In the genomic region with DNA sequence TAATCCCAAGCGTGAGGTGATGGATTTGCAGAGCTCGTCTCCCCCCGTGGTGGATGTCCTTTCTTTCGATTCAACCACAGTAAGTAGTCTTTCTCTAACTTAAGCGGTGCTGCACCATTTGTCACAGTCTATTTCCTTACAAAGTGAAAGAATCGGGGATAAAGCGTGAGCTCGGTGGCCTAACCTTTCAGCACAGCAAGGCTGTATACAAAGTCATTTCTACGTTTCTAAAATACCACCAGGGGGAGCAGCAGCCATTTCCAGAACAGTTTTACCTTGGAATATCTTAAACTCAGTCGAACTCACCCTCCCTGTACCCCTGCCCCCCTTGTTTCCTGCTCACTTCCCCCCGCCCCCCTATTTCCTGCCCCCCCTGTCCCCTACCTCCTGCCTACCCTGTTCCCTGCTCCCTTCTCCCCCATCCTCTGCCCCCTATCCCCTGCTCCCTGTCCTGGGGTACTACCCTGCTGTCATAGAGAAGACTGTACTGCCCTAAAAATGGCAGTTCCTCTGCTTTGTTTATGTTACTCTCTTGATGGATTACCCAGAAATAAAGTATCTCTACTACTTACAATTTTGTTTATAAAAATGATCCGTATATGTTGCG, we compare ENCODE assay signal across 9 mouse cellular contexts. TPM values are rescaled to one million over a fixed set of nuclear protein-coding genes. Genes with fewer than 3 reads are reported as not detected.
DNase-seq lines count a peak whose midpoint lies in the region; ATAC-seq and TF ChIP-seq lines count a peak whose summit lies in the region.
"Had no signal": no experiment of that assay in that cellular context is flagged by ENCODE, and none has a peak within 500 bp of the region (broad histone marks: within the 10 kb centered on the region; RNA-seq: fewer than 3 reads in every experiment).

No protein-coding gene starts in this region.

- H3K27ac ChIP-seq in heart, embryonic 15.5 days = peak overlapping the region; percentile 46; the same call in 1 of the 2 replicates
- no peak overlapping the region for H3K27ac ChIP-seq in stomach, postnatal 0 days (replicated peaks)

- peaks cover 27% of the 10 kb centered on the region for H3K4me1 ChIP-seq in heart, embryonic 15.5 days (replicated peaks)
- H3K4me1 ChIP-seq in stomach, postnatal 0 days (replicated peaks; ENCODE audit: control insufficient read depth, insufficient read depth) = no peaks in the 10 kb centered on the region

- no peaks in the 10 kb centered on the region for H3K27me3 ChIP-seq in heart, embryonic 15.5 days
- no peaks in the 10 kb centered on the region for H3K27me3 ChIP-seq in stomach, postnatal 0 days (ENCODE audit: control insufficient read depth, insufficient read depth, low read length)

- H3K9ac ChIP-seq in heart, embryonic 15.5 days = no peak overlapping the region
- H3K9ac ChIP-seq in stomach, postnatal 0 days (ENCODE audit: low read length) = no peak overlapping the region

- TF ChIP-seq EP300 in stomach, postnatal 0 days (optimal IDR thresholded peaks at IDR 0.05) = no peak

- ATAC-seq in heart, embryonic 15.5 days (replicated peaks; ENCODE audit: insufficient number of reproducible peaks, insufficient read depth, low FRiP score, low read depth) = no peak
- peak; percentile 24; the same call in 1 of the 2 replicates for ATAC-seq in megakaryocyte progenitor cell, adult 5-6 weeks (replicated peaks; ENCODE audit: poor library complexity)
- peak; percentile 60; the same call in 1 of the 2 replicates for ATAC-seq in stomach, postnatal 0 days (ENCODE audit: low FRiP score, low TSS enrichment)

- peak; percentile 76 for TF ChIP-seq CTCF in stomach, postnatal 0 days (IDR thresholded peaks at IDR 0.05; ENCODE audit: low read depth)

- H3K36me3 ChIP-seq in heart, embryonic 15.5 days = 0 out of 2 replicates have a peak, but pooled peaks cover 3% of the 10 kb centered on the region
- H3K36me3 ChIP-seq in stomach, postnatal 0 days (ENCODE audit: control insufficient read depth, insufficient read depth, low read length) = no peaks in the 10 kb centered on the region

- H3K4me2 ChIP-seq in heart, embryonic 15.5 days = peak overlapping the region; percentile 39
- peak overlapping the region; percentile 24; the same call in 1 of the 2 replicates for H3K4me2 ChIP-seq in stomach, postnatal 0 days (replicated peaks; ENCODE audit: low read depth)

- no peaks in the 10 kb centered on the region for H3K9me3 ChIP-seq in heart, embryonic 15.5 days (replicated peaks)
- no peaks in the 10 kb centered on the region for H3K9me3 ChIP-seq in stomach, postnatal 0 days (ENCODE audit: control insufficient read depth, low read length)

- DNase-seq in right cerebral cortex, adult 18-20 months = peak; percentile 39
- DNase-seq in right cerebral cortex, postnatal 36 days (ENCODE audit: low spot score in 2 of 2) = no peak
- peak; percentile 29 for DNase-seq in cerebellum, postnatal 36 days
- DNase-seq in kidney, postnatal 14 days = peak; percentile 65
- DNase-seq in stomach, postnatal 0 days (ENCODE audit: low spot score) = peak; percentile 30
- DNase-seq in urinary bladder, postnatal 4 days (ENCODE audit: low spot score in 2 of 2) = no peak

- H3K4me3 ChIP-seq in heart, embryonic 15.5 days = no peak overlapping the region
- H3K4me3 ChIP-seq in stomach, postnatal 0 days (ENCODE audit: low read depth, low read length) = no peak overlapping the region

- WGBS in heart, embryonic 15.5 days = 37% methylated on average over 13 of the region's 13 CpGs
- 30% methylated on average over 13 of the region's 13 CpGs for WGBS in stomach, postnatal 0 days

RNA-seq across cellular contexts. Expression of gene Phxr2, which starts 38.8 kb away (rescaled TPM):
- polyA plus RNA-seq in heart, embryonic 15.5 days (2015; fragmentation: Nextera tagmentation; extraction: Ambion mirVana) = not detected in 2 replicates
- total RNA-seq in megakaryocyte progenitor cell, adult 5-6 weeks (2015) = not detected in 2 replicates
- total RNA-seq in megakaryocyte progenitor cell, adult 5-6 weeks (2017) = not detected in 2 replicates
- polyA plus RNA-seq in stomach, postnatal 0 days (2015; fragmentation: Nextera tagmentation; extraction: Ambion mirVana) = not detected in 2 replicates
- total RNA-seq: left cerebral cortex, postnatal 10 days had no signal

RNA-seq across cellular contexts. Expression of gene Galnt4, which starts 57.0 kb away (rescaled TPM):
- polyA plus RNA-seq in heart, embryonic 15.5 days (2015; fragmentation: Nextera tagmentation; extraction: Ambion mirVana) = 5.5 and 7.4 TPM in 2 replicates
- total RNA-seq in megakaryocyte progenitor cell, adult 5-6 weeks (2015) = 8.5 and 10.8 TPM in 2 replicates
- 9.9 and 11.8 TPM in 2 replicates for total RNA-seq in megakaryocyte progenitor cell, adult 5-6 weeks (2017)
- 34.0 and 34.9 TPM in 2 replicates for polyA plus RNA-seq in stomach, postnatal 0 days (2015; fragmentation: Nextera tagmentation; extraction: Ambion mirVana)

RNA-seq across cellular contexts. Expression of gene Poc1b, which starts 58.1 kb away (rescaled TPM):
- 7.2 and 10.6 TPM in 2 replicates for polyA plus RNA-seq in heart, embryonic 15.5 days (2015; fragmentation: Nextera tagmentation; extraction: Ambion mirVana)
- 32.8 and 41.8 TPM in 2 replicates for total RNA-seq in megakaryocyte progenitor cell, adult 5-6 weeks (2015)
- 10.6 and 12.0 TPM in 2 replicates for total RNA-seq in megakaryocyte progenitor cell, adult 5-6 weeks (2017)
- 6.7 and 9.4 TPM in 2 replicates for polyA plus RNA-seq in stomach, postnatal 0 days (2015; fragmentation: Nextera tagmentation; extraction: Ambion mirVana)

Comparison
In these comparisons a context has a peak if more than half of its experiments do, and no peak if none do; other contexts are left out.
1. DNase-seq: peak in right cerebral cortex, adult 18-20 months (single experiment), cerebellum, postnatal 36 days (2 of 2), kidney, postnatal 14 days (single experiment) and stomach, postnatal 0 days (single experiment); none in right cerebral cortex, postnatal 36 days (0 of 2) and urinary bladder, postnatal 4 days (0 of 2).